In the genomic region with DNA sequence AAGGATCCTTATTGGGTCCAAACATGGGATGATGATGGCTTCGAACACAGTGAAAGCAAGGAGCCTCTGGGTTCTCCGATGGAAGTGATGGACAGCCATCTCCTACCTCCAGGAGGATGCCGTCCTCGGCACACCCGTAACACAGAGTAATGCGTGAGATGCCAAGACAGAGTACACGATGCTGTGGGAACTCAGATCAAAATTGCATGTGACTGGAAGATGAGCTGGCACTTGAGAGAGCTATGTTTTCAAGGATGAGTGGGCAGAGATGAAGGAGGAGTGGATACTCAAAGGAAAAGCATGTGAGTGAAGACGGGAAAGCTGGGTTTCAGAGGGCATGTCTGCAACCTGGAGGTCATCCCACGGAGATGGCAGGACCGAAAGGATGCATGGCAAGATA, we compare ENCODE assay signal across 35 mouse cellular contexts.
"Had no signal": no experiment of that assay in that cellular context is flagged by ENCODE, and none has a peak within 500 bp of the region (broad histone marks: within the 10 kb centered on the region; RNA-seq: fewer than 3 reads in every experiment).

No protein-coding gene starts in this region.

- H3K4me3 ChIP-seq: heart, embryonic 10.5 days; heart, embryonic 12.5 days; heart, embryonic 13.5 days; heart, embryonic 15.5 days; hindbrain, embryonic 10.5 days; hindbrain, embryonic 12.5 days; hindbrain, embryonic 13.5 days; hindbrain, embryonic 15.5 days; intestine, embryonic 15.5 days; kidney, embryonic 15.5 days; layer of hippocampus, adult 2 months had no signal

- H3K27me3 ChIP-seq: hindbrain, embryonic 15.5 days had no signal

- H3K27ac ChIP-seq: heart, embryonic 10.5 days; heart, embryonic 13.5 days; heart, embryonic 15.5 days; hindbrain, embryonic 10.5 days; hindbrain, embryonic 12.5 days; hindbrain, embryonic 13.5 days; hindbrain, embryonic 14.5 days; hindbrain, embryonic 15.5 days; hindbrain, postnatal 0 days; intestine, embryonic 15.5 days; kidney, embryonic 15.5 days; kidney, postnatal 0 days; layer of hippocampus, adult 2 months had no signal

- H3K9ac ChIP-seq: heart, embryonic 12.5 days; heart, embryonic 13.5 days; heart, embryonic 15.5 days; hindbrain, embryonic 12.5 days; hindbrain, embryonic 13.5 days; hindbrain, embryonic 14.5 days; hindbrain, embryonic 15.5 days; intestine, embryonic 15.5 days; kidney, embryonic 15.5 days had no signal

- H3K36me3 ChIP-seq: heart, embryonic 10.5 days; heart, embryonic 12.5 days; heart, embryonic 13.5 days; heart, embryonic 15.5 days; hindbrain, embryonic 10.5 days; hindbrain, embryonic 12.5 days; hindbrain, embryonic 13.5 days; hindbrain, embryonic 15.5 days; intestine, embryonic 15.5 days; kidney, embryonic 15.5 days had no signal

- DNase-seq: heart, postnatal 10 days; heart, postnatal 14 days; heart, postnatal 36 days; heart, postnatal 4 days; kidney, adult 11 months; kidney, adult 18-20 months; kidney, adult 2 months; kidney, adult 8-10 months; kidney, adult 9 months; kidney, postnatal 10 days; kidney, postnatal 14 days; kidney, postnatal 25 days; kidney, postnatal 36 days; kidney, postnatal 4 days; layer of hippocampus, adult 9-11 months; layer of hippocampus, postnatal 36 days had no signal

- H3K9me3 ChIP-seq: heart, embryonic 10.5 days; heart, embryonic 12.5 days; heart, embryonic 13.5 days; heart, embryonic 15.5 days; hindbrain, embryonic 10.5 days; hindbrain, embryonic 12.5 days; hindbrain, embryonic 13.5 days; hindbrain, embryonic 15.5 days; intestine, embryonic 15.5 days; kidney, embryonic 15.5 days had no signal

- ATAC-seq: hindbrain, embryonic 16.5 days; hindbrain, postnatal 0 days; inflammation-experienced regulatory T-cells, adult 6 months; intestine, embryonic 15.5 days; intestine, embryonic 16.5 days; intestine, postnatal 0 days had no signal

- H3K4me2 ChIP-seq: heart, embryonic 11.5 days; heart, embryonic 12.5 days; heart, embryonic 13.5 days; heart, embryonic 15.5 days; hindbrain, embryonic 12.5 days; hindbrain, embryonic 13.5 days; hindbrain, embryonic 14.5 days; hindbrain, embryonic 15.5 days; intestine, embryonic 15.5 days; kidney, embryonic 15.5 days had no signal
